Mouse (Mus musculus): ENCODE measurements around the gene Gper1.

DNA sequence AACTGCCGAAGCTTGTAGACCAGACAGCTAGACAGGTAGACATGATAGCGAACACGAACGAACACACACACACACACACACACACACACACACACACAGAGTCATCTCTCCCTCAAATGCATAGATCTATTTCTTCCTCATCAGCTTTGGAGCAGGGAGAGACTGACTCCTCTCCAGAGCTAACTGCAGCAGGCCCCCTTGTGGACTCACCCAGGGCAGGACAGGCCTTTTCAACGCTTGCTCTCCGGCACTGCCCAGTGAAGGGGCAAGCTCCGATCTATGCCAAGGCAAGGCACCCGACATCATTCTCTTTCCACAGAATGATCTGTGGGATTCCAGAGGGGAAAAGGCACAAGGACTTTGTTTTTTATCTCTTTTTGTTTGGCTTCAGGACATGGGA is 22.3 kb downstream of the Gper1 start:
- TF ChIP-seq CTCF (IDR thresholded peaks at IDR 0.05; ENCODE audit: borderline replicate concordance, insufficient read depth, low read depth, low read length): 0 out of 2 replicates have a peak, but pooled peaks have one; percentile 20
- TF ChIP-seq POLR2A (IDR thresholded peaks at IDR 0.05; ENCODE audit: borderline replicate concordance, insufficient read depth, low read length): no peak
